Comparison of ENCODE assay signal across 9 mouse cellular contexts in the genomic region with DNA sequence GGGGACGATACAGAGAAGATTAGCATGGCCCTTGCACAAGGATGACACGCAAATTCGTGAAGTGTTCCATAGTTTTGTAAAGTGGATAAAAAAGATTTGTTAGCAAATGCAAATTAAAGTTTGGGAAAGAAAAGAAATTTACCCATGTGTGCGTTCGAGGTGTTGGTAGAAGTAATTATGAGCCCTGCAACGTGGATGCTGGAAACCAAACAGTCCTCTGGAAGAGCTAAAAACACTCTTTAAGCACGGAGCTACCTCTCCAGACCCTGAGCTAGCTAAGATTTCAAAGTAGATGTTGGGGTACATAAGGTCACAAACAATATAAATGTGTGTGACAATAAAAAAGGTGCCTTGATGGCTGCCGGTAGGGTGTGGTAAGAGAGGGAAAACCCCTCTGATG. TPM values are rescaled to one million over a fixed set of nuclear protein-coding genes. Genes with fewer than 3 reads are reported as not detected.
DNase-seq lines count a peak whose midpoint lies in the region; ATAC-seq and TF ChIP-seq lines count a peak whose summit lies in the region.
"Had no signal": no experiment of that assay in that cellular context is flagged by ENCODE, and none has a peak within 500 bp of the region (broad histone marks: within the 10 kb centered on the region; RNA-seq: fewer than 3 reads in every experiment).

No protein-coding gene starts in this region.

- peak overlapping the region; percentile 65 for H3K4me3 ChIP-seq in heart, embryonic 15.5 days
- peak overlapping the region; percentile 77 to 79 for H3K4me3 ChIP-seq in ES-E14 (ENCODE audit: insufficient read depth in 1 of 2, low read depth in 1 of 2, low read length in 2 of 2, poor library complexity in 1 of 2, severe bottlenecking in 1 of 2)
- no peak overlapping the region for H3K4me3 ChIP-seq in hindbrain, embryonic 11.5 days (ENCODE audit: low read depth, low read length)
- H3K4me3 ChIP-seq in midbrain, embryonic 10.5 days = peak overlapping the region; percentile 85

- no peaks in the 10 kb centered on the region for H3K27me3 ChIP-seq in heart, embryonic 15.5 days
- H3K27me3 ChIP-seq in hindbrain, embryonic 11.5 days (ENCODE audit: control insufficient read depth, insufficient read depth, low read length) = no peaks in the 10 kb centered on the region
- no peaks in the 10 kb centered on the region for H3K27me3 ChIP-seq in midbrain, embryonic 10.5 days (ENCODE audit: low read depth, poor library complexity, severe bottlenecking)

- peak overlapping the region; percentile 90 for H3K27ac ChIP-seq in heart, embryonic 15.5 days
- no peak overlapping the region; the same call in 1 of the 2 replicates for H3K27ac ChIP-seq in ES-E14 (ENCODE audit: insufficient read depth, low read depth, low read length, poor library complexity, severe bottlenecking)
- no peak overlapping the region for H3K27ac ChIP-seq in hindbrain, embryonic 11.5 days (ENCODE audit: low read depth, low read length)
- no peak overlapping the region for H3K27ac ChIP-seq in midbrain, embryonic 10.5 days (replicated peaks)

- H3K9ac ChIP-seq in heart, embryonic 15.5 days = peak overlapping the region; percentile 71
- peak overlapping the region; percentile 68; the same call in 1 of the 2 replicates for H3K9ac ChIP-seq in ES-E14 (ENCODE audit: insufficient read depth, low read depth, low read length, poor library complexity, severe bottlenecking)
- no peak overlapping the region for H3K9ac ChIP-seq in hindbrain, embryonic 11.5 days (ENCODE audit: low read depth, low read length)

- peaks cover 13% of the 10 kb centered on the region; the same call in 1 of the 2 replicates for H3K36me3 ChIP-seq in heart, embryonic 15.5 days
- no peaks in the 10 kb centered on the region; the same call in 1 of the 2 replicates for H3K36me3 ChIP-seq in ES-E14 (ENCODE audit: control insufficient read depth, insufficient read depth, low read length, poor library complexity, severe bottlenecking)
- no peaks in the 10 kb centered on the region for H3K36me3 ChIP-seq in hindbrain, embryonic 11.5 days (ENCODE audit: control insufficient read depth, insufficient read depth, low read length)
- peaks cover 47% of the 10 kb centered on the region for H3K36me3 ChIP-seq in midbrain, embryonic 10.5 days

- no peak for ATAC-seq in heart, embryonic 15.5 days (replicated peaks; ENCODE audit: insufficient number of reproducible peaks, insufficient read depth, low FRiP score, low read depth)
- ATAC-seq in hindbrain, embryonic 11.5 days (ENCODE audit: low FRiP score) = no peak

- H3K4me1 ChIP-seq in heart, embryonic 15.5 days (replicated peaks) = peaks cover 50% of the 10 kb centered on the region
- peaks cover 2 to 3% of the 10 kb centered on the region in 2 experiments for H3K4me1 ChIP-seq in ES-E14 (ENCODE audit: control insufficient read depth in 2 of 2, insufficient read depth in 2 of 2, low read length in 2 of 2, poor library complexity in 1 of 2)
- H3K4me1 ChIP-seq in hindbrain, embryonic 11.5 days (replicated peaks; ENCODE audit: control insufficient read depth, insufficient read depth, low read length) = peaks cover 9% of the 10 kb centered on the region; the same call in 1 of the 2 replicates
- peaks cover 53% of the 10 kb centered on the region for H3K4me1 ChIP-seq in midbrain, embryonic 10.5 days

- intact Hi-C loops in heart, postnatal 14 days (cut with DNase I) = no loop called here

- H3K9me3 ChIP-seq in heart, embryonic 15.5 days (replicated peaks) = no peaks in the 10 kb centered on the region
- no peaks in the 10 kb centered on the region for H3K9me3 ChIP-seq in ES-E14 (ENCODE audit: control insufficient read depth, insufficient read depth, low read depth, low read length)
- H3K9me3 ChIP-seq in hindbrain, embryonic 11.5 days (ENCODE audit: control insufficient read depth, low read length) = no peaks in the 10 kb centered on the region
- H3K9me3 ChIP-seq in midbrain, embryonic 10.5 days (replicated peaks) = no peaks in the 10 kb centered on the region

- H3K4me2 ChIP-seq in heart, embryonic 15.5 days = peak overlapping the region; percentile 70
- H3K4me2 ChIP-seq in hindbrain, embryonic 11.5 days (replicated peaks; ENCODE audit: low read depth, low read length) = peak overlapping the region; percentile 56; the same call in 1 of the 2 replicates

- in situ Hi-C loops in ES-E14 (cut with MboI; ENCODE audit: low sequenced_read_pairs in 2 of 2, unreplicated experiment in 2 of 2) = no loop called here

- 66% methylated on average over 8 of the region's 8 CpGs for WGBS in heart, embryonic 15.5 days
- 89% methylated on average over 8 of the region's 8 CpGs for WGBS in hindbrain, embryonic 11.5 days
- WGBS in midbrain, embryonic 10.5 days = 86% methylated on average over 8 of the region's 8 CpGs

- no peak for DNase-seq in heart, postnatal 14 days
- no peak for DNase-seq in ES-E14 (ENCODE audit: low read depth, low spot score)
- no peak for DNase-seq in hindbrain, embryonic 11.5 days (ENCODE audit: low spot score)
- no peak for DNase-seq in midbrain, embryonic 10.5 days (ENCODE audit: low spot score)
- DNase-seq in thymus, postnatal 10 days (ENCODE audit: low spot score in 2 of 2) = no peak
- no peak for DNase-seq in right cerebral cortex, postnatal 10 days (ENCODE audit: low spot score in 2 of 2)
- no peak for DNase-seq in spleen, postnatal 14 days (ENCODE audit: low spot score in 2 of 2)
- DNase-seq: cerebellum, adult 2 months had no signal

TF ChIP-seq in ES-E14, 5 proteins besides CTCF, POLR2A, EP300 and RAD21:
- TF ChIP-seq CHD2 (IDR thresholded peaks at IDR 0.05; ENCODE audit: low read depth, low read length) = no peak
- TF ChIP-seq MAFK (IDR thresholded peaks at IDR 0.05; ENCODE audit: insufficient read depth, low read depth, low read length) = no peak
- TF ChIP-seq ZNF384 (IDR thresholded peaks at IDR 0.05; ENCODE audit: low read depth, low read length) = no peak
- no peak for TF ChIP-seq ZC3H11A (IDR thresholded peaks at IDR 0.05; ENCODE audit: borderline replicate concordance, low read depth, low read length)
- TF ChIP-seq HCFC1 (IDR thresholded peaks at IDR 0.05; ENCODE audit: borderline replicate concordance, insufficient read depth, low read length) = no peak

RNA-seq across cellular contexts. Expression of gene Chchd1, which starts 1.3 kb away (rescaled TPM):
- 159 and 218 TPM in 2 replicates for polyA plus RNA-seq in heart, embryonic 15.5 days (2015; fragmentation: Nextera tagmentation; extraction: Ambion mirVana)
- 100 to 1,000 TPM in 1 of 2 experiments, 10 to 100 TPM in 1; 87.4 to 104 TPM for total RNA-seq in heart, postnatal 14 days (2021)
- 136 and 137 TPM in 2 replicates for total RNA-seq in ES-E14 (2012; rRNA removed)
- polyA plus RNA-seq in hindbrain, embryonic 11.5 days (2014; fragmentation: Nextera tagmentation; extraction: Ambion mirVana) = 210 and 223 TPM in 2 replicates
- polyA plus RNA-seq in midbrain, embryonic 10.5 days (2016; fragmentation: Nextera tagmentation; extraction: Ambion mirVana) = 242 and 277 TPM in 2 replicates

RNA-seq across cellular contexts. Expression of gene Zswim8, which starts 5.8 kb away (rescaled TPM):
- polyA plus RNA-seq in heart, embryonic 15.5 days (2015; fragmentation: Nextera tagmentation; extraction: Ambion mirVana) = 18.2 and 24.7 TPM in 2 replicates
- 10 to 100 TPM; 56.1 to 63.3 TPM for total RNA-seq in heart, postnatal 14 days (2021)
- 33.2 and 33.9 TPM in 2 replicates for total RNA-seq in ES-E14 (2012; rRNA removed)
- 25.2 and 32.7 TPM in 2 replicates for polyA plus RNA-seq in hindbrain, embryonic 11.5 days (2014; fragmentation: Nextera tagmentation; extraction: Ambion mirVana)
- polyA plus RNA-seq in midbrain, embryonic 10.5 days (2016; fragmentation: Nextera tagmentation; extraction: Ambion mirVana) = 26.1 and 34.4 TPM in 2 replicates

RNA-seq across cellular contexts. Expression of gene Fut11, which starts 6.8 kb away (rescaled TPM):
- 19.0 and 23.9 TPM in 2 replicates for polyA plus RNA-seq in heart, embryonic 15.5 days (2015; fragmentation: Nextera tagmentation; extraction: Ambion mirVana)
- 10 to 100 TPM in 1 of 2 experiments, 1 to 10 TPM in 1; 8.9 to 10.1 TPM for total RNA-seq in heart, postnatal 14 days (2021)
- total RNA-seq in ES-E14 (2012; rRNA removed) = 5.0 and 6.1 TPM in 2 replicates
- 16.7 and 22.9 TPM in 2 replicates for polyA plus RNA-seq in hindbrain, embryonic 11.5 days (2014; fragmentation: Nextera tagmentation; extraction: Ambion mirVana)
- polyA plus RNA-seq in midbrain, embryonic 10.5 days (2016; fragmentation: Nextera tagmentation; extraction: Ambion mirVana) = 18.3 and 21.4 TPM in 2 replicates

RNA-seq across cellular contexts. Expression of gene Sec24c, which starts 27.4 kb away (rescaled TPM):
- polyA plus RNA-seq in heart, embryonic 15.5 days (2015; fragmentation: Nextera tagmentation; extraction: Ambion mirVana) = 57.3 and 82.4 TPM in 2 replicates
- total RNA-seq in heart, postnatal 14 days (2021) = 100 to 1,000 TPM in 1 of 2 experiments, 10 to 100 TPM in 1; 98.8 to 101 TPM
- 104 TPM in 2 replicates for total RNA-seq in ES-E14 (2012; rRNA removed)
- 76.6 and 79.0 TPM in 2 replicates for polyA plus RNA-seq in hindbrain, embryonic 11.5 days (2014; fragmentation: Nextera tagmentation; extraction: Ambion mirVana)
- 103 and 114 TPM in 2 replicates for polyA plus RNA-seq in midbrain, embryonic 10.5 days (2016; fragmentation: Nextera tagmentation; extraction: Ambion mirVana)

RNA-seq across cellular contexts. Expression of gene Ndst2, which starts 32.8 kb away (rescaled TPM):
- polyA plus RNA-seq in heart, embryonic 15.5 days (2015; fragmentation: Nextera tagmentation; extraction: Ambion mirVana) = 13.8 and 17.8 TPM in 2 replicates
- total RNA-seq in heart, postnatal 14 days (2021) = 10 to 100 TPM; 13.6 to 15.4 TPM
- total RNA-seq in ES-E14 (2012; rRNA removed) = 12.1 and 19.1 TPM in 2 replicates
- polyA plus RNA-seq in hindbrain, embryonic 11.5 days (2014; fragmentation: Nextera tagmentation; extraction: Ambion mirVana) = 20.2 and 21.0 TPM in 2 replicates
- polyA plus RNA-seq in midbrain, embryonic 10.5 days (2016; fragmentation: Nextera tagmentation; extraction: Ambion mirVana) = 24.0 and 26.2 TPM in 2 replicates
